Mouse (Mus musculus): ENCODE results near the gene Kat8. TPM values are rescaled to one million over a fixed set of nuclear protein-coding genes. Genes with fewer than 3 reads are reported as not detected.

The Kat8 gene
- polyA plus RNA-seq, 1 experiment from 2014 or later = 27.5 TPM

GRCm38 (mm10) chr7:127898179-127898956 is 13.9 kb upstream of the Kat8 start:
- 34% methylated on average over 10 of the region's 10 CpGs for WGBS

GRCm38 (mm10) chr7:127899997-127900396 is 12.3 kb upstream of the Kat8 start:
- Histone ChIP-seq H3K27me3 (replicated peaks) (no peaks in the 10 kb centered on the region), H3K27ac (ENCODE audit: poor library complexity, severe bottlenecking) (no peak overlapping the region), H3K4me2 (no peak overlapping the region), H3K4me1 (replicated peaks) (peaks cover 24% of the 10 kb centered on the region), H3K36me3 (peaks cover 1% of the 10 kb centered on the region), H3K9me3 (replicated peaks) (no peaks in the 10 kb centered on the region), H3K9ac (no peak overlapping the region), H3K4me3 (no peak overlapping the region)
- no peak for ATAC-seq (ENCODE audit: insufficient number of reproducible peaks, low FRiP score)
- 29% methylated on average over 7 of the region's 7 CpGs for WGBS

More at GRCm38 (mm10) chr7:127898179-127898956, 13.9 kb upstream of the Kat8 start:
- Histone ChIP-seq H3K27me3 (replicated peaks) (no peaks in the 10 kb centered on the region), H3K4me1 (replicated peaks) (peaks cover 28% of the 10 kb centered on the region), H3K4me3 (no peak overlapping the region), H3K27ac (ENCODE audit: poor library complexity, severe bottlenecking) (no peak overlapping the region), H3K4me2 (no peak overlapping the region), H3K36me3 (0 out of 2 replicates have a peak, but pooled peaks cover 4% of the 10 kb centered on the region), H3K9me3 (replicated peaks) (no peaks in the 10 kb centered on the region), H3K9ac (no peak overlapping the region)
- ATAC-seq (ENCODE audit: insufficient number of reproducible peaks, low FRiP score) = no peak

- peaks cover 18% of the 10 kb centered on the region for H3K4me1 ChIP-seq (replicated peaks)
- H3K4me3 ChIP-seq = no peak overlapping the region
- H3K27ac ChIP-seq (ENCODE audit: poor library complexity, severe bottlenecking) = no peak overlapping the region
- peaks cover 19% of the 10 kb centered on the region for H3K36me3 ChIP-seq
- no peaks in the 10 kb centered on the region for H3K9me3 ChIP-seq (replicated peaks)
- 68% methylated on average over 2 of the region's 2 CpGs for WGBS
- no peak for ATAC-seq (ENCODE audit: insufficient number of reproducible peaks, low FRiP score)
- no peak overlapping the region for H3K9ac ChIP-seq
- no peaks in the 10 kb centered on the region for H3K27me3 ChIP-seq (replicated peaks)
- H3K4me2 ChIP-seq = no peak overlapping the region
Observed at GRCm38 (mm10) chr7:127901772-127902171, 10.5 kb upstream of the Kat8 start.

GRCm38 (mm10) chr7:127903971-127904796 is 8.1 kb upstream of the Kat8 start, which contains the start of gene Bckdk:
Gene Bckdk, plus strand, starts transcription at chr7:127904082.
- Histone ChIP-seq H3K36me3 (peaks cover 43% of the 10 kb centered on the region), H3K4me1 (replicated peaks) (peaks cover 16% of the 10 kb centered on the region), H3K4me2 (peak within 1 kb of the TSS; percentile 94), H3K27ac (ENCODE audit: poor library complexity, severe bottlenecking) (peak within 1 kb of the TSS; percentile 74), H3K27me3 (replicated peaks) (no peaks in the 10 kb centered on the region), H3K9ac (peak within 1 kb of the TSS; percentile 95), H3K9me3 (replicated peaks) (no peaks in the 10 kb centered on the region), H3K4me3 (peak within 1 kb of the TSS; percentile 84)
- ATAC-seq (ENCODE audit: insufficient number of reproducible peaks, low FRiP score) = peak; percentile 85
- WGBS = 6% methylated on average over 38 of the region's 38 CpGs

GRCm38 (mm10) chr7:127907939-127908338 is 4.4 kb upstream of the Kat8 start:
- ATAC-seq (ENCODE audit: insufficient number of reproducible peaks, low FRiP score) = no peak
- Histone ChIP-seq H3K9ac (0 out of 2 replicates have a peak overlapping the region, but pooled peaks have one; percentile 34), H3K4me2 (no peak overlapping the region), H3K36me3 (peaks cover 53% of the 10 kb centered on the region), H3K4me3 (no peak overlapping the region), H3K4me1 (replicated peaks) (peaks cover 11% of the 10 kb centered on the region), H3K27ac (ENCODE audit: poor library complexity, severe bottlenecking) (no peak overlapping the region), H3K9me3 (replicated peaks) (no peaks in the 10 kb centered on the region), H3K27me3 (replicated peaks) (no peaks in the 10 kb centered on the region)
- WGBS = 94% methylated on average over 12 of the region's 12 CpGs

- ATAC-seq (ENCODE audit: insufficient number of reproducible peaks, low FRiP score) = no peak
- H3K4me1 ChIP-seq (replicated peaks) = peaks cover 15% of the 10 kb centered on the region
- H3K9ac ChIP-seq = no peak overlapping the region
- H3K27ac ChIP-seq (ENCODE audit: poor library complexity, severe bottlenecking) = no peak overlapping the region
- H3K4me2 ChIP-seq = no peak overlapping the region
- H3K27me3 ChIP-seq (replicated peaks) = no peaks in the 10 kb centered on the region
- H3K36me3 ChIP-seq = peaks cover 53% of the 10 kb centered on the region
- no peak overlapping the region for H3K4me3 ChIP-seq
- 87% methylated on average over 4 of the region's 4 CpGs for WGBS
- no peaks in the 10 kb centered on the region for H3K9me3 ChIP-seq (replicated peaks)
Observed at GRCm38 (mm10) chr7:127908656-127909055, 3.7 kb upstream of the Kat8 start.

- H3K27me3 ChIP-seq (replicated peaks) = no peaks in the 10 kb centered on the region
- 13% methylated on average over 4 of the region's 4 CpGs for WGBS
- no peaks in the 10 kb centered on the region for H3K9me3 ChIP-seq (replicated peaks)
- H3K9ac ChIP-seq = peak overlapping the region; percentile 89; the same call in 1 of the 2 replicates
- peak overlapping the region; percentile 74 for H3K4me2 ChIP-seq
- no peak for ATAC-seq (ENCODE audit: insufficient number of reproducible peaks, low FRiP score)
- H3K27ac ChIP-seq (ENCODE audit: poor library complexity, severe bottlenecking) = no peak overlapping the region
- peaks cover 50% of the 10 kb centered on the region for H3K36me3 ChIP-seq
- H3K4me3 ChIP-seq = peak overlapping the region; percentile 87
- peaks cover 5% of the 10 kb centered on the region; the same call in 1 of the 2 replicates for H3K4me1 ChIP-seq (replicated peaks)
Observed at GRCm38 (mm10) chr7:127912938-127913337, 622 bp downstream of the Kat8 start.

GRCm38 (mm10) chr7:127915293-127915692 is 3.0 kb downstream of the Kat8 start:
- Histone ChIP-seq H3K36me3 (peaks cover 35% of the 10 kb centered on the region), H3K9me3 (replicated peaks) (no peaks in the 10 kb centered on the region), H3K4me1 (replicated peaks) (peaks cover 5% of the 10 kb centered on the region; the same call in 1 of the 2 replicates), H3K4me3 (no peak overlapping the region), H3K4me2 (no peak overlapping the region), H3K9ac (no peak overlapping the region), H3K27me3 (replicated peaks) (no peaks in the 10 kb centered on the region), H3K27ac (ENCODE audit: poor library complexity, severe bottlenecking) (no peak overlapping the region)
- ATAC-seq (ENCODE audit: insufficient number of reproducible peaks, low FRiP score) = no peak
- 90% methylated on average over 12 of the region's 12 CpGs for WGBS

- peaks cover 54% of the 10 kb centered on the region for H3K36me3 ChIP-seq
- no peaks in the 10 kb centered on the region for H3K27me3 ChIP-seq (replicated peaks)
- peaks cover 1% of the 10 kb centered on the region; the same call in 1 of the 2 replicates for H3K4me1 ChIP-seq (replicated peaks)
- H3K4me3 ChIP-seq = no peak overlapping the region
- no peak overlapping the region for H3K9ac ChIP-seq
- no peak overlapping the region for H3K4me2 ChIP-seq
- H3K27ac ChIP-seq (ENCODE audit: poor library complexity, severe bottlenecking) = no peak overlapping the region
- no peaks in the 10 kb centered on the region for H3K9me3 ChIP-seq (replicated peaks)
- no peak for ATAC-seq (ENCODE audit: insufficient number of reproducible peaks, low FRiP score)
- WGBS = 59% methylated on average over 3 of the region's 3 CpGs
Observed at GRCm38 (mm10) chr7:127918203-127918602, 5.9 kb downstream of the Kat8 start.

GRCm38 (mm10) chr7:127919290-127919689 is 7.0 kb downstream of the Kat8 start:
- Histone ChIP-seq H3K4me3 (no peak overlapping the region), H3K9me3 (replicated peaks) (no peaks in the 10 kb centered on the region), H3K4me1 (replicated peaks) (no peaks in the 10 kb centered on the region), H3K9ac (no peak overlapping the region), H3K27me3 (replicated peaks) (no peaks in the 10 kb centered on the region), H3K27ac (ENCODE audit: poor library complexity, severe bottlenecking) (no peak overlapping the region), H3K36me3 (peaks cover 60% of the 10 kb centered on the region), H3K4me2 (no peak overlapping the region)
- WGBS = 80% methylated on average over 7 of the region's 7 CpGs
- ATAC-seq (ENCODE audit: insufficient number of reproducible peaks, low FRiP score) = no peak

GRCm38 (mm10) chr7:127921516-127921915 is 9.2 kb downstream of the Kat8 start:
- ATAC-seq (ENCODE audit: insufficient number of reproducible peaks, low FRiP score) = no peak
- Histone ChIP-seq H3K4me2 (no peak overlapping the region), H3K4me3 (no peak overlapping the region), H3K4me1 (replicated peaks) (no peaks in the 10 kb centered on the region), H3K36me3 (peaks cover 61% of the 10 kb centered on the region), H3K9ac (no peak overlapping the region), H3K9me3 (replicated peaks) (no peaks in the 10 kb centered on the region), H3K27me3 (replicated peaks) (no peaks in the 10 kb centered on the region), H3K27ac (ENCODE audit: poor library complexity, severe bottlenecking) (no peak overlapping the region)
- 64% methylated on average over 8 of the region's 8 CpGs for WGBS
